In the genomic region with DNA sequence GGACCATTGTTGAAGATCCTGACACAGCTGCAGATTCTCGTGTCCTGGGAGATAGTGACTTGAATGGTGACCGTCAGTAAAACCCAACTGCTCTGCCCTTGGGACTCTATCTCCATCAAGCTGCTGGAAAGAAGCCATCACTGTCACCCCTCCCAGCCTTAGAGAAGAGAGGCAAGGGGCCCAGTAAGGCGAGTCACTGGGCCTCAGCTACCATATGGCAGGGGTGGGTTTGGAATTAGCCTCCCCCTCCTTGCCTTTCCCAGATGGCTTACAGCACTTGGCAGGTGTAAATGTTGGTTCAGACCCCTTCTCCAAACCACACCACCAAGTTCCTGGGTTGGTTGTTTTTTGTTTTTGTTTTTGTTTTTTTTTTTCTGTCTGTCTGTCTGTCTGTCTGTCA, we compare ENCODE assay signal across 28 mouse cellular contexts.
"Had no signal": no experiment of that assay in that cellular context is flagged by ENCODE, and none has a peak within 500 bp of the region (broad histone marks: within the 10 kb centered on the region; RNA-seq: fewer than 3 reads in every experiment).

No protein-coding gene starts in this region.

- H3K27me3 ChIP-seq: limb, embryonic 13.5 days; limb, embryonic 15.5 days; lung, embryonic 15.5 days had no signal

- H3K9me3 ChIP-seq: limb, embryonic 10.5 days; limb, embryonic 12.5 days; limb, embryonic 13.5 days; limb, embryonic 15.5 days; liver, embryonic 12.5 days; liver, embryonic 13.5 days; liver, embryonic 15.5 days; lung, embryonic 15.5 days; megakaryocyte, embryonic 14.5 days; midbrain, embryonic 10.5 days; midbrain, embryonic 12.5 days; midbrain, embryonic 13.5 days; midbrain, embryonic 15.5 days; neural tube, embryonic 12.5 days; neural tube, embryonic 13.5 days had no signal

- H3K27ac ChIP-seq: limb, embryonic 13.5 days; limb, embryonic 15.5 days; liver, embryonic 12.5 days; liver, embryonic 13.5 days; liver, embryonic 14.5 days; liver, embryonic 15.5 days; lung, embryonic 15.5 days; macrophage; midbrain, embryonic 13.5 days; midbrain, embryonic 15.5 days; neural tube, embryonic 12.5 days; neural tube, embryonic 13.5 days had no signal

- H3K4me2 ChIP-seq: limb, embryonic 15.5 days; liver, embryonic 11.5 days; liver, embryonic 13.5 days; liver, embryonic 15.5 days; midbrain, embryonic 11.5 days; midbrain, embryonic 13.5 days; midbrain, embryonic 15.5 days; neural tube, embryonic 13.5 days had no signal

- H3K9ac ChIP-seq: limb, embryonic 12.5 days; limb, embryonic 13.5 days; limb, embryonic 15.5 days; liver, embryonic 12.5 days; liver, embryonic 13.5 days; liver, embryonic 14.5 days; liver, embryonic 15.5 days; liver, postnatal 0 days; lung, embryonic 15.5 days; midbrain, embryonic 12.5 days; midbrain, embryonic 13.5 days; midbrain, embryonic 15.5 days had no signal

- H3K4me3 ChIP-seq: limb, embryonic 13.5 days; limb, embryonic 15.5 days; liver, embryonic 12.5 days; liver, embryonic 13.5 days; liver, embryonic 15.5 days; lung, embryonic 15.5 days; megakaryocyte, embryonic 14.5 days; midbrain, embryonic 12.5 days; midbrain, embryonic 13.5 days; midbrain, embryonic 15.5 days; myocyte; neural tube, embryonic 12.5 days; neural tube, embryonic 13.5 days had no signal

- ATAC-seq: liver, embryonic 12.5 days; liver, postnatal 0 days had no signal

- DNase-seq: liver; liver, embryonic 13.5 days; liver, postnatal 0 days; lung, adult 2 months; lung, embryonic 14.5 days; lung, postnatal 10 days; lung, postnatal 14 days; lung, postnatal 4 days; midbrain, embryonic 14.5 days had no signal

- H3K36me3 ChIP-seq: limb, embryonic 10.5 days; limb, embryonic 12.5 days; limb, embryonic 13.5 days; limb, embryonic 15.5 days; liver, embryonic 12.5 days; liver, embryonic 13.5 days; liver, embryonic 15.5 days; lung, embryonic 15.5 days; midbrain, embryonic 10.5 days; midbrain, embryonic 12.5 days; midbrain, embryonic 13.5 days; midbrain, embryonic 15.5 days; neural tube, embryonic 12.5 days; neural tube, embryonic 13.5 days had no signal
